Mouse (Mus musculus) liver, embryonic 11.5 days (tissue): ENCODE data around the gene Fam83f. TPM values are rescaled to one million over a fixed set of nuclear protein-coding genes. Genes with fewer than 3 reads are reported as not detected.

ENCODE experiments used
- ATAC-seq: fragments of 200-750 bp; cut with Nextera tagmentation; replicated peaks from 2 replicates; pipeline ENCODE4 v1.8.0; 2017; ENCODE audit warnings: moderate number of reproducible peaks, mild to moderate bottlenecking, moderate TSS enrichment, moderate library complexity; ENCODE audit not compliant: low FRiP score
- DNase-seq: peaks from one replicate; pipeline ENCODE4 v3.0.0-alpha.2; 2017; ENCODE audit warnings: low spot score
- H3K27ac ChIP-seq: fragments of 300-500 bp; sonication (generic); 2 replicates; pipeline ENCODE4 v1.5.1; 2014; ENCODE audit warnings: mild to moderate bottlenecking, low read depth, low read length, control low read depth
- H3K27me3 ChIP-seq: fragments of 300-500 bp; sonication (generic); replicated peaks from 2 replicates; pipeline ENCODE4 v1.6.1; 2014; ENCODE audit warnings: low read length, mixed read lengths; ENCODE audit not compliant: control insufficient read depth, insufficient read depth
- H3K36me3 ChIP-seq: fragments of 300-500 bp; sonication (generic); 2 replicates; pipeline ENCODE4 v1.6.1; 2014; ENCODE audit warnings: mild to moderate bottlenecking, low read length, moderate library complexity, mixed read lengths; ENCODE audit not compliant: control insufficient read depth, insufficient read depth
- H3K4me1 ChIP-seq: fragments of 300-500 bp; sonication (generic); replicated peaks from 2 replicates; pipeline ENCODE4 v1.6.1; 2014; ENCODE audit warnings: low read length, mixed read lengths; ENCODE audit not compliant: control insufficient read depth, insufficient read depth
- H3K4me2 ChIP-seq: fragments of 300-500 bp; sonication (generic); 2 replicates; pipeline ENCODE4 v1.6.1; 2014; ENCODE audit warnings: mild to moderate bottlenecking, control low read depth, moderate library complexity
- H3K4me3 ChIP-seq: fragments of 300-500 bp; sonication (generic); 2 replicates; pipeline ENCODE4 v1.5.1; 2014; ENCODE audit warnings: low read depth, low read length, control low read depth
- H3K9ac ChIP-seq: fragments of 300-500 bp; sonication (generic); 2 replicates; pipeline ENCODE4 v1.6.1; 2014; ENCODE audit warnings: low read depth, low read length, control low read depth
- H3K9me3 ChIP-seq: fragments of 300-500 bp; sonication (generic); 2 replicates; pipeline ENCODE4 v1.6.1; 2016; ENCODE audit warnings: low read length, inconsistent platforms, mixed read lengths; ENCODE audit not compliant: control insufficient read depth
- WGBS: fragments of 180-500 bp; shearing (Covaris S2); extraction: QIAGEN DNeasy Blood & Tissue Kit; methylation state at CpG from one replicate; pipeline ENCODE4 v1.1.7; 2014; 5-methylcytosine and 5-hydroxymethylcytosine counted together
- polyA plus RNA-seq: library from polyadenylated mRNA; unstranded; fragments of >200 nt; fragmentation: Nextera tagmentation; extraction: Ambion mirVana; gene quantifications from 2 replicates; pipeline ENCODE4 v1.2.1, GENCODE M21; 2014

Gene Fam83f
- polyA plus RNA-seq, 1 experiment from 2014 or later, result 0.34 TPM

- DNase-seq, result no peak
- H3K9me3 ChIP-seq, result no peaks in the 10 kb centered on the region
- no peak overlapping the region for H3K4me2 ChIP-seq
- no peak overlapping the region for H3K4me3 ChIP-seq
- no peaks in the 10 kb centered on the region for H3K4me1 ChIP-seq
- H3K9ac ChIP-seq, result no peak overlapping the region
- peaks cover 26% of the 10 kb centered on the region for H3K27me3 ChIP-seq
- ATAC-seq, result no peak; the same call in 1 of the 2 replicates
- H3K36me3 ChIP-seq, result no peaks in the 10 kb centered on the region
- no peak overlapping the region for H3K27ac ChIP-seq
- 31% methylated on average over 7 of the region's 7 CpGs for WGBS
Measured at GRCm38 (mm10) chr15:80688536-80688935, 16.9 kb downstream of the Fam83f start.

- Histone ChIP-seq H3K27ac (no peak overlapping the region), H3K4me2 (no peak overlapping the region), H3K4me3 (no peak overlapping the region), H3K9me3 (no peaks in the 10 kb centered on the region), H3K4me1 (0 out of 2 replicates have a peak, but pooled peaks cover 2% of the 10 kb centered on the region), H3K36me3 (no peaks in the 10 kb centered on the region), H3K9ac (no peak overlapping the region), H3K27me3 (peaks cover 28% of the 10 kb centered on the region)
- no peak for DNase-seq
- WGBS, result 35% methylated on average over 3 of the region's 3 CpGs
- no peak for ATAC-seq
Measured at GRCm38 (mm10) chr15:80693492-80693891, 21.8 kb downstream of the Fam83f start.

- DNase-seq (no peak), ATAC-seq (no peak)
- H3K9me3 ChIP-seq, result no peaks in the 10 kb centered on the region
- peak overlapping the region; percentile 23; the same call in 1 of the 2 replicates for H3K4me2 ChIP-seq
- no peak overlapping the region for H3K4me3 ChIP-seq
- peaks cover 28% of the 10 kb centered on the region for H3K27me3 ChIP-seq
- 0 out of 2 replicates have a peak, but pooled peaks cover 2% of the 10 kb centered on the region for H3K4me1 ChIP-seq
- H3K27ac ChIP-seq, result no peak overlapping the region
- H3K9ac ChIP-seq, result no peak overlapping the region
- H3K36me3 ChIP-seq, result no peaks in the 10 kb centered on the region
- 17% methylated on average over 11 of the region's 11 CpGs for WGBS
Measured at GRCm38 (mm10) chr15:80694125-80694910, 22.7 kb downstream of the Fam83f start.

- Histone ChIP-seq H3K27me3 (peaks cover 23% of the 10 kb centered on the region), H3K36me3 (no peaks in the 10 kb centered on the region), H3K4me1 (0 out of 2 replicates have a peak, but pooled peaks cover 2% of the 10 kb centered on the region), H3K4me3 (no peak overlapping the region), H3K4me2 (no peak overlapping the region), H3K9me3 (no peaks in the 10 kb centered on the region), H3K27ac (no peak overlapping the region), H3K9ac (no peak overlapping the region)
- DNase-seq (no peak), ATAC-seq (no peak)
- WGBS, result 29% methylated on average over 5 of the region's 5 CpGs
Measured at GRCm38 (mm10) chr15:80697564-80697963, 25.9 kb downstream of the Fam83f start.

DNA sequence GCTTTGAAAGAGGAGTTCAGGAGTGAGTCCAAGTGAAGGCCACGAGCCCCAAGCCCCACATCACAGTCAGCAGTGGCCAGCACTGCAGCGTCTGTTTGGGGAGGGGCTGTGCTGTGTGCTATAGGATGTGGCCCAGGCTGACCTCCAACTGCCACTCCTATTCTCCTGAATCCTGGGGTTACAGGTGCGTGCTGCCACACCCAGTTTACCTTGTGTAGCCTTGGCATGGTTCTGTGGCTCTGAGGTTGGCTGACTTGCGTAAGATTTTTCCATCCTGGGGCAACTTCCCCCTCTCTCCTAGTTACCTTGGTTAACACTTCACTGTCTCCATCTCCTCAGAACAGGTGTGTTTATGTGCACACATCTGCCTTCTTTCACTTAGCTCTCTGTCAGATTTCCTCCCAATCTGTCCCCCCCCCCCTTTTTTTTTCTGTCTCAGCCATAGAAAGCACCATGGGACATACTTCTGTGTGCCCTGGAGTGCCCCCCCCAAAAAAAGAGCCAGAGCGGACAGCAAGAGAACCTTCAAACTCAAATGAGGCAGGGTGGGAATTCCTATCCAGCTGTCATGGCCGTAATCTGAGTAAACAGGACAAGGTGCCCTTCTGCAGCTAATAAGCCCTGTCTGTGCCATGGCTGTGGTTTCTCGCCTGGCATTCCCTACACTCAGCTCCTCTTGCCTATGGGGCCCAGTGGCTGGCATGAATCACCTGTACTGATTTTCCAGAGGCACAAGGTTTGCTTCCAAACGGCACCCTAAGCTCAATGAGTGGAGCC is 30.0 kb downstream of the Fam83f start:
- peaks cover 7% of the 10 kb centered on the region for H3K4me1 ChIP-seq
- no peak overlapping the region for H3K27ac ChIP-seq
- no peak overlapping the region for H3K4me3 ChIP-seq
- no peak overlapping the region for H3K4me2 ChIP-seq
- 0 out of 2 replicates have a peak, but pooled peaks cover 4% of the 10 kb centered on the region for H3K27me3 ChIP-seq
- ATAC-seq (no peak), DNase-seq (no peak)
- no peaks in the 10 kb centered on the region for H3K9me3 ChIP-seq
- WGBS, result 63% methylated on average over 8 of the region's 8 CpGs
- no peak overlapping the region for H3K9ac ChIP-seq
- H3K36me3 ChIP-seq, result no peaks in the 10 kb centered on the region

DNA sequence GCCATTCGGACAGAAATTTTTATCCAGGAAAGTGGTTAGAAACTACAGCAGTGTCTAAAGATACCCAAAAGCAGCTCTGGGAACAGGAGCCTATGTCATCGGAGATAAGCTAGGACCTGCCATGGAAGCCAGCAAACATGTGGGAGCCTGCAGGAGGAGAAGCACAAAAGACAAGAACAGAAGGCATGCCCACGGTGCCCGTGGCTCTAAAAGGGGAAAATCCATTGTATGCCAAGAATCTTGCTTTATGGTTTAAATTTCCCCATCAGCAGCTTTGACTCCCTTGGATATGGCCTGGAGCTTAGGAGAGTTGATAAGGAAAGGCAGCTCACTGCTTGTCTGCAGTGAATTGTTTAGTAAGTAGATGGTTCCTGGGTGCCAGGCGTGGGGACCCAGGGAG is 31.3 kb downstream of the Fam83f start:
- no peaks in the 10 kb centered on the region for H3K36me3 ChIP-seq
- peaks cover 11% of the 10 kb centered on the region for H3K4me1 ChIP-seq
- 76% methylated on average over 5 of the region's 5 CpGs for WGBS
- no peak overlapping the region for H3K27ac ChIP-seq
- no peaks in the 10 kb centered on the region for H3K9me3 ChIP-seq
- H3K27me3 ChIP-seq, result 0 out of 2 replicates have a peak, but pooled peaks cover 4% of the 10 kb centered on the region
- no peak for ATAC-seq
- no peak overlapping the region for H3K4me3 ChIP-seq
- H3K4me2 ChIP-seq, result no peak overlapping the region
- DNase-seq, result no peak
- H3K9ac ChIP-seq, result no peak overlapping the region

- H3K4me2 ChIP-seq, result no peak overlapping the region
- no peaks in the 10 kb centered on the region for H3K9me3 ChIP-seq
- no peak overlapping the region for H3K4me3 ChIP-seq
- no peak overlapping the region for H3K9ac ChIP-seq
- DNase-seq (no peak), ATAC-seq (no peak)
- H3K27ac ChIP-seq, result no peak overlapping the region
- H3K36me3 ChIP-seq, result no peaks in the 10 kb centered on the region
- peaks cover 11% of the 10 kb centered on the region for H3K4me1 ChIP-seq
- H3K27me3 ChIP-seq, result 0 out of 2 replicates have a peak, but pooled peaks cover 4% of the 10 kb centered on the region
- 80% methylated on average over 2 of the region's 2 CpGs for WGBS
Measured at GRCm38 (mm10) chr15:80703495-80703894, 31.8 kb downstream of the Fam83f start.

DNA sequence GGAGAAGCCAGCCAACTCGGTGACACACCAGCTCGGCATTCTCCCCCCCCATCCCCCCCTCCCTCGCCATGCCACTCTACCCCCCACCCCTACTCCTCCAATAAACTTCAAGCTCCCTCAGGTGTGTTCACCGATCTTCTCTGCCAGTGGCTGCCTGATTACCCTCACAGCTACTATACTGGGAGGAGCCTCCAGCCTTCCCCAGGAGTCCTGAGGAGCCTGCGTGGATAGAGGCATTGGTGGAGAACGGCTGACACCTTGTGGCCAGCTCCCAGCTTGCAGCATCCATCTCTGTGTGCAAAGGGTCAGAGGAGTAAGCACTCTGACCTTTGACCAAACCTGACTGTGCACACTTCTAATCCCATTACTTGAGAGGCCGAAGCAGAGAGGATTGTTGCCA is 32.6 kb downstream of the Fam83f start:
- no peaks in the 10 kb centered on the region for H3K36me3 ChIP-seq
- peak overlapping the region; percentile 31; the same call in 1 of the 2 replicates for H3K4me2 ChIP-seq
- no peaks in the 10 kb centered on the region for H3K9me3 ChIP-seq
- DNase-seq (peak; percentile 67), ATAC-seq (peak; percentile 79)
- peaks cover 11% of the 10 kb centered on the region for H3K4me1 ChIP-seq
- H3K27ac ChIP-seq, result no peak overlapping the region
- H3K4me3 ChIP-seq, result no peak overlapping the region
- 0 out of 2 replicates have a peak, but pooled peaks cover 4% of the 10 kb centered on the region for H3K27me3 ChIP-seq
- no peak overlapping the region for H3K9ac ChIP-seq
- WGBS, result 14% methylated on average over 7 of the region's 7 CpGs
